Mouse (Mus musculus) heart, adult 2 months (tissue): ENCODE results near the gene Polk.

Experiments used
- CTCF ChIP-seq: fragments of 200-600 bp; IDR thresholded peaks from 2 replicates; pipeline ENCODE4 v1.8.1; 2022; ENCODE audit warnings: antibody characterized with exemption, mild to moderate bottlenecking, moderate library complexity
- EP300 ChIP-seq: fragments of 200-500 bp; IDR thresholded peaks from 2 replicates; pipeline ENCODE4 v1.6.1; 2011; ENCODE audit warnings: low read depth, low read length, control low read depth; ENCODE audit not compliant: insufficient read depth
- POLR2A ChIP-seq: fragments of 200-500 bp; IDR thresholded peaks from 2 replicates; pipeline ENCODE4 v1.6.1; 2011; ENCODE audit warnings: mild to moderate bottlenecking, low read depth, low read length, control low read depth; ENCODE audit not compliant: insufficient read depth

- TF ChIP-seq CTCF (no peak), POLR2A (no peak), EP300 (no peak)
Measured at GRCm38 (mm10) chr13:96517335-96517734, 25.0 kb downstream of the Polk start.
